9 mouse cellular contexts compared by ENCODE assay signal in the genomic region with DNA sequence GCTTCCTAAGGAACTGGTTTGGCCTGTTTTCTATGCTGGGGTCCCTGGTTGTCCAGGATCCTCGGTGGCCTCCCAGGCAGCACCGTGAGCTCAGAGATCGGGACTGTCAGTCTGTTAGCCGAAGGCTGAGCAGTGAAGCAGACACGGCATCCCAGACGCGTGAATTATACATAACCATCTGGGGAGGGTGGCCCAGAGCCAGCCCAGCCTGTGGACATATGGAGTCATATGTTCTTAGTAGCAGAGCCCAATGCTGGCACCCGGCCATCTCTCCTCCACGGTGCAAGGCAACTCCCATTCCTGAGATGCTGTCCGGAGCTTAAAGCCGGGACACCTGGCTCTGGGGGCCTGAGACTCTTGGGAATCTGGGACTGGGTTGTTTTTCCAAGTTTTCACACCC. TPM values are rescaled to one million over a fixed set of nuclear protein-coding genes. Genes with fewer than 3 reads are reported as not detected.
DNase-seq lines count a peak whose midpoint lies in the region; ATAC-seq lines count a peak whose summit lies in the region.
"Had no signal": no experiment of that assay in that cellular context is flagged by ENCODE, and none has a peak within 500 bp of the region (broad histone marks: within the 10 kb centered on the region; RNA-seq: fewer than 3 reads in every experiment).

No protein-coding gene starts in this region.

- H3K4me3 ChIP-seq in forebrain, embryonic 12.5 days (replicated peaks): no peak overlapping the region
- no peak overlapping the region for H3K4me3 ChIP-seq in forebrain, embryonic 10.5 days
- no peak overlapping the region for H3K4me3 ChIP-seq in neural tube, embryonic 14.5 days (ENCODE audit: low read depth, low read length)
- no peak overlapping the region for H3K4me3 ChIP-seq in neural tube, embryonic 15.5 days (replicated peaks)

- 0 out of 2 replicates have a peak, but pooled peaks have one; percentile 23 for ATAC-seq in forebrain, embryonic 12.5 days (ENCODE audit: low FRiP score)
- ATAC-seq in neural tube, embryonic 14.5 days (ENCODE audit: low read depth): peak; percentile 61; the same call in 1 of the 2 replicates
- ATAC-seq in neural tube, embryonic 15.5 days (ENCODE audit: low FRiP score): no peak
- no peak for ATAC-seq in megakaryocyte progenitor cell, adult 5-6 weeks (replicated peaks; ENCODE audit: poor library complexity)

- WGBS in forebrain, embryonic 12.5 days: 75% methylated on average over 11 of the region's 11 CpGs
- WGBS in forebrain, embryonic 10.5 days: 95% methylated on average over 11 of the region's 11 CpGs
- 38% methylated on average over 11 of the region's 11 CpGs for WGBS in neural tube, embryonic 14.5 days
- WGBS in neural tube, embryonic 15.5 days: 37% methylated on average over 11 of the region's 11 CpGs

- no peaks in the 10 kb centered on the region for H3K4me1 ChIP-seq in forebrain, embryonic 12.5 days
- no peaks in the 10 kb centered on the region for H3K4me1 ChIP-seq in forebrain, embryonic 10.5 days
- H3K4me1 ChIP-seq in neural tube, embryonic 14.5 days (ENCODE audit: control insufficient read depth, insufficient read depth, low read length): no peaks in the 10 kb centered on the region
- no peaks in the 10 kb centered on the region for H3K4me1 ChIP-seq in neural tube, embryonic 15.5 days

- H3K9ac ChIP-seq in forebrain, embryonic 12.5 days: no peak overlapping the region
- H3K9ac ChIP-seq in neural tube, embryonic 14.5 days (replicated peaks; ENCODE audit: low read depth, low read length): no peak overlapping the region
- H3K9ac ChIP-seq in neural tube, embryonic 15.5 days (replicated peaks): no peak overlapping the region

- no peaks in the 10 kb centered on the region for H3K9me3 ChIP-seq in forebrain, embryonic 12.5 days
- peaks cover 13% of the 10 kb centered on the region; the same call in 1 of the 2 replicates for H3K9me3 ChIP-seq in forebrain, embryonic 10.5 days
- no peaks in the 10 kb centered on the region for H3K9me3 ChIP-seq in neural tube, embryonic 14.5 days (ENCODE audit: control insufficient read depth, low read length)
- H3K9me3 ChIP-seq in neural tube, embryonic 15.5 days (replicated peaks): no peaks in the 10 kb centered on the region

- no peaks in the 10 kb centered on the region for H3K36me3 ChIP-seq in forebrain, embryonic 12.5 days (replicated peaks)
- no peaks in the 10 kb centered on the region for H3K36me3 ChIP-seq in forebrain, embryonic 10.5 days (replicated peaks)
- no peaks in the 10 kb centered on the region for H3K36me3 ChIP-seq in neural tube, embryonic 14.5 days (ENCODE audit: control insufficient read depth, insufficient read depth, low read length)
- no peaks in the 10 kb centered on the region for H3K36me3 ChIP-seq in neural tube, embryonic 15.5 days

- H3K27me3 ChIP-seq in forebrain, embryonic 12.5 days: no peaks in the 10 kb centered on the region; the same call in 1 of the 2 replicates
- no peaks in the 10 kb centered on the region; the same call in 1 of the 2 replicates for H3K27me3 ChIP-seq in forebrain, embryonic 10.5 days (ENCODE audit: poor library complexity, severe bottlenecking)
- H3K27me3 ChIP-seq in neural tube, embryonic 14.5 days (ENCODE audit: control insufficient read depth, insufficient read depth, low read length): no peaks in the 10 kb centered on the region
- no peaks in the 10 kb centered on the region for H3K27me3 ChIP-seq in neural tube, embryonic 15.5 days (replicated peaks)

- no peak for DNase-seq in forebrain, embryonic 10.5 days (ENCODE audit: extremely low spot score, low spot score)
- DNase-seq in layer of hippocampus, postnatal 25 days (ENCODE audit: extremely low spot score in 1 of 2, low spot score in 1 of 2): peak; percentile 63 to 74
- DNase-seq in adrenal gland, postnatal 25 days: no peak
- no peak for DNase-seq in gastrocnemius, postnatal 14 days

- intact Hi-C loops in gastrocnemius, postnatal 14 days (cut with DNase I; ENCODE audit: low total_unique reads): no loop called here

- 0 out of 2 replicates have a peak overlapping the region, but pooled peaks have one; percentile 8 for H3K27ac ChIP-seq in forebrain, embryonic 12.5 days
- no peak overlapping the region for H3K27ac ChIP-seq in forebrain, embryonic 10.5 days
- no peak overlapping the region for H3K27ac ChIP-seq in neural tube, embryonic 14.5 days (ENCODE audit: low read depth, low read length)
- H3K27ac ChIP-seq in neural tube, embryonic 15.5 days (replicated peaks): no peak overlapping the region

- H3K4me2 ChIP-seq in forebrain, embryonic 12.5 days: no peak overlapping the region
- no peak overlapping the region for H3K4me2 ChIP-seq in neural tube, embryonic 14.5 days (ENCODE audit: low read depth, low read length)
- no peak overlapping the region for H3K4me2 ChIP-seq in neural tube, embryonic 15.5 days

RNA-seq across cellular contexts. Expression of a gene that starts 19.8 kb away (rescaled TPM):
- polyA plus RNA-seq in forebrain, embryonic 12.5 days (2016; fragmentation: Nextera tagmentation; extraction: Ambion mirVana): 1.5 and 2.5 TPM in 2 replicates
- not detected in 2 replicates for polyA plus RNA-seq in forebrain, embryonic 10.5 days (2016; fragmentation: Nextera tagmentation; extraction: Ambion mirVana)
- 0.86 TPM in 1 of 2 replicates, not detected in the other for polyA plus RNA-seq in neural tube, embryonic 14.5 days (2014; fragmentation: Nextera tagmentation; extraction: Ambion mirVana)
- polyA plus RNA-seq in neural tube, embryonic 15.5 days (2015; fragmentation: Nextera tagmentation; extraction: Ambion mirVana): 1.8 and 4.7 TPM in 2 replicates
- total RNA-seq in layer of hippocampus, postnatal 25 days (2021): under 1 TPM in 1 of 2 experiments, not detected in 1; 0.91 TPM
- not detected in 2 replicates for total RNA-seq in adrenal gland, postnatal 25 days (2021)
- not detected in 2 replicates for total RNA-seq in megakaryocyte progenitor cell, adult 5-6 weeks (2015)
- total RNA-seq in megakaryocyte progenitor cell, adult 5-6 weeks (2017): not detected in 2 replicates
- total RNA-seq in gastrocnemius, postnatal 14 days (2021): 1,000 to 10,000 TPM in 1 of 2 experiments, 100 to 1,000 TPM in 1; 675 to 1,272 TPM
- polyA plus RNA-seq: liver, adult 2 months had no signal

RNA-seq across cellular contexts. Expression of a gene that starts 31.0 kb away (rescaled TPM):
- polyA plus RNA-seq in forebrain, embryonic 12.5 days (2016; fragmentation: Nextera tagmentation; extraction: Ambion mirVana): 13.7 and 14.0 TPM in 2 replicates
- 5.0 and 6.5 TPM in 2 replicates for polyA plus RNA-seq in forebrain, embryonic 10.5 days (2016; fragmentation: Nextera tagmentation; extraction: Ambion mirVana)
- 25.6 and 31.3 TPM in 2 replicates for polyA plus RNA-seq in neural tube, embryonic 14.5 days (2014; fragmentation: Nextera tagmentation; extraction: Ambion mirVana)
- polyA plus RNA-seq in neural tube, embryonic 15.5 days (2015; fragmentation: Nextera tagmentation; extraction: Ambion mirVana): 18.0 and 19.9 TPM in 2 replicates
- total RNA-seq in layer of hippocampus, postnatal 25 days (2021): 10 to 100 TPM; 32.9 to 36.7 TPM
- total RNA-seq in adrenal gland, postnatal 25 days (2021): 20.9 and 29.8 TPM in 2 replicates
- 0.07 and 0.76 TPM in 2 replicates for total RNA-seq in megakaryocyte progenitor cell, adult 5-6 weeks (2015)
- 1.1 TPM in 1 of 2 replicates, not detected in the other for total RNA-seq in megakaryocyte progenitor cell, adult 5-6 weeks (2017)
- total RNA-seq in gastrocnemius, postnatal 14 days (2021): 1 to 10 TPM; 1.1 to 1.6 TPM

RNA-seq across cellular contexts. Expression of a gene that starts 59.7 kb away (rescaled TPM):
- not detected in 2 replicates for polyA plus RNA-seq in forebrain, embryonic 12.5 days (2016; fragmentation: Nextera tagmentation; extraction: Ambion mirVana)
- not detected in 2 replicates for polyA plus RNA-seq in forebrain, embryonic 10.5 days (2016; fragmentation: Nextera tagmentation; extraction: Ambion mirVana)
- polyA plus RNA-seq in neural tube, embryonic 14.5 days (2014; fragmentation: Nextera tagmentation; extraction: Ambion mirVana): 0.13 TPM in 1 of 2 replicates, not detected in the other
- polyA plus RNA-seq in neural tube, embryonic 15.5 days (2015; fragmentation: Nextera tagmentation; extraction: Ambion mirVana): 0.44 TPM in 1 of 2 replicates, not detected in the other
- under 1 TPM; 0.74 to 0.94 TPM for total RNA-seq in layer of hippocampus, postnatal 25 days (2021)
- not detected in 2 replicates for total RNA-seq in adrenal gland, postnatal 25 days (2021)
- total RNA-seq in megakaryocyte progenitor cell, adult 5-6 weeks (2015): 0.51 and 0.52 TPM in 2 replicates
- 1.5 and 3.5 TPM in 2 replicates for total RNA-seq in megakaryocyte progenitor cell, adult 5-6 weeks (2017)
- not detected for total RNA-seq in gastrocnemius, postnatal 14 days (2021)
- total RNA-seq: liver, adult 2 months had no signal
- polyA plus RNA-seq: liver, adult 2 months had no signal

Comparison
In these comparisons a context has a peak if more than half of its experiments do, and no peak if none do; other contexts are left out.
1. ATAC-seq: peak in forebrain, embryonic 12.5 days (single experiment) and neural tube, embryonic 14.5 days (single experiment); none in neural tube, embryonic 15.5 days (single experiment) and megakaryocyte progenitor cell, adult 5-6 weeks (single experiment).
2. DNase-seq: peak in layer of hippocampus, postnatal 25 days (2 of 2); none in forebrain, embryonic 10.5 days (single experiment), adrenal gland, postnatal 25 days (single experiment) and gastrocnemius, postnatal 14 days (single experiment).
3. RNA of a gene that starts 19.8 kb away (total RNA-seq): 675 to 1,272 TPM in gastrocnemius, postnatal 14 days; 0.91 TPM in layer of hippocampus, postnatal 25 days, not detected in adrenal gland, postnatal 25 days and not detected in megakaryocyte progenitor cell, adult 5-6 weeks; every median in the first group is over 100 times any median in the second.